Mouse (Mus musculus): ENCODE data around the gene Mmp14. TPM values are rescaled to one million over a fixed set of nuclear protein-coding genes. Genes with fewer than 3 reads are reported as not detected.

The Mmp14 gene
- polyA plus RNA-seq (2015; fragmentation: Nextera tagmentation; extraction: Ambion mirVana): 45.1 and 56.1 TPM in 2 replicates

- Histone ChIP-seq H3K36me3 (ENCODE audit: control insufficient read depth, insufficient read depth, low read length) (0 out of 2 replicates have a peak, but pooled peaks cover 5% of the 10 kb centered on the region), H3K4me2 (ENCODE audit: low read length) (peak within 1 kb of the TSS; percentile 78), H3K9me3 (ENCODE audit: control insufficient read depth, low read length) (no peaks in the 10 kb centered on the region), H3K27me3 (replicated peaks; ENCODE audit: control insufficient read depth, insufficient read depth, low read length) (peaks cover 3% of the 10 kb centered on the region; the same call in 1 of the 2 replicates), H3K27ac (ENCODE audit: low read depth, low read length) (peak within 1 kb of the TSS; percentile 90), H3K4me1 (ENCODE audit: control insufficient read depth, insufficient read depth, low read depth, low read length) (peaks cover 21% of the 10 kb centered on the region), H3K9ac (ENCODE audit: low read depth, low read length) (peak within 1 kb of the TSS; percentile 78), H3K4me3 (ENCODE audit: low read length) (peak within 1 kb of the TSS; percentile 63)
- under 1% methylated on average over 48 of the region's 49 CpGs for WGBS
- peak; percentile 49; the same call in 1 of the 2 replicates for ATAC-seq
These were observed at the start of gene Mmp14 for GRCm38 (mm10) chr14:54431334-54432077. TSS of gene Mmp14 (plus strand) at chr14:54431612.

- ATAC-seq: no peak
- H3K4me1 ChIP-seq (ENCODE audit: control insufficient read depth, insufficient read depth, low read depth, low read length): no peaks in the 10 kb centered on the region
- H3K27ac ChIP-seq (ENCODE audit: low read depth, low read length): no peak overlapping the region
- H3K36me3 ChIP-seq (ENCODE audit: control insufficient read depth, insufficient read depth, low read length): no peaks in the 10 kb centered on the region
- H3K4me3 ChIP-seq (ENCODE audit: low read length): no peak overlapping the region
- no peak overlapping the region for H3K9ac ChIP-seq (ENCODE audit: low read depth, low read length)
- no peaks in the 10 kb centered on the region for H3K9me3 ChIP-seq (ENCODE audit: control insufficient read depth, low read length)
- 72% methylated on average over 10 of the region's 10 CpGs for WGBS
- no peak overlapping the region for H3K4me2 ChIP-seq (ENCODE audit: low read length)
- no peaks in the 10 kb centered on the region for H3K27me3 ChIP-seq (replicated peaks; ENCODE audit: control insufficient read depth, insufficient read depth, low read length)
These were observed 49.6 kb upstream of the Mmp14 start for GRCm38 (mm10) chr14:54381816-54382215.

- Histone ChIP-seq H3K9me3 (ENCODE audit: control insufficient read depth, low read length) (no peaks in the 10 kb centered on the region), H3K4me2 (ENCODE audit: low read length) (no peak overlapping the region), H3K36me3 (ENCODE audit: control insufficient read depth, insufficient read depth, low read length) (no peaks in the 10 kb centered on the region), H3K27me3 (replicated peaks; ENCODE audit: control insufficient read depth, insufficient read depth, low read length) (no peaks in the 10 kb centered on the region), H3K9ac (ENCODE audit: low read depth, low read length) (no peak overlapping the region), H3K27ac (ENCODE audit: low read depth, low read length) (no peak overlapping the region), H3K4me3 (ENCODE audit: low read length) (no peak overlapping the region), H3K4me1 (ENCODE audit: control insufficient read depth, insufficient read depth, low read depth, low read length) (no peaks in the 10 kb centered on the region)
- ATAC-seq: no peak
- 30% methylated on average over 9 of the region's 9 CpGs for WGBS
These were observed 48.8 kb upstream of the Mmp14 start for GRCm38 (mm10) chr14:54382641-54383040.

- no peak for ATAC-seq
- no peak overlapping the region for H3K27ac ChIP-seq (ENCODE audit: low read depth, low read length)
- H3K4me2 ChIP-seq (ENCODE audit: low read length): no peak overlapping the region
- no peak overlapping the region for H3K9ac ChIP-seq (ENCODE audit: low read depth, low read length)
- 54% methylated on average over 4 of the region's 4 CpGs for WGBS
- H3K4me3 ChIP-seq (ENCODE audit: low read length): no peak overlapping the region
- H3K27me3 ChIP-seq (replicated peaks; ENCODE audit: control insufficient read depth, insufficient read depth, low read length): no peaks in the 10 kb centered on the region
- H3K9me3 ChIP-seq (ENCODE audit: control insufficient read depth, low read length): no peaks in the 10 kb centered on the region
- H3K4me1 ChIP-seq (ENCODE audit: control insufficient read depth, insufficient read depth, low read depth, low read length): no peaks in the 10 kb centered on the region
- H3K36me3 ChIP-seq (ENCODE audit: control insufficient read depth, insufficient read depth, low read length): no peaks in the 10 kb centered on the region
These were observed 48.0 kb upstream of the Mmp14 start for GRCm38 (mm10) chr14:54383355-54383771.

GRCm38 (mm10) chr14:54384396-54384795 is 47.0 kb upstream of the Mmp14 start:
- Histone ChIP-seq H3K36me3 (ENCODE audit: control insufficient read depth, insufficient read depth, low read length) (no peaks in the 10 kb centered on the region), H3K4me3 (ENCODE audit: low read length) (no peak overlapping the region), H3K27ac (ENCODE audit: low read depth, low read length) (no peak overlapping the region), H3K4me2 (ENCODE audit: low read length) (no peak overlapping the region), H3K4me1 (ENCODE audit: control insufficient read depth, insufficient read depth, low read depth, low read length) (no peaks in the 10 kb centered on the region), H3K9me3 (ENCODE audit: control insufficient read depth, low read length) (no peaks in the 10 kb centered on the region), H3K9ac (ENCODE audit: low read depth, low read length) (no peak overlapping the region), H3K27me3 (replicated peaks; ENCODE audit: control insufficient read depth, insufficient read depth, low read length) (no peaks in the 10 kb centered on the region)
- ATAC-seq: no peak
- 94% methylated on average over 8 of the region's 8 CpGs for WGBS

- Histone ChIP-seq H3K36me3 (ENCODE audit: control insufficient read depth, insufficient read depth, low read length) (no peaks in the 10 kb centered on the region), H3K4me1 (ENCODE audit: control insufficient read depth, insufficient read depth, low read depth, low read length) (no peaks in the 10 kb centered on the region), H3K4me3 (ENCODE audit: low read length) (no peak overlapping the region), H3K4me2 (ENCODE audit: low read length) (no peak overlapping the region), H3K9me3 (ENCODE audit: control insufficient read depth, low read length) (no peaks in the 10 kb centered on the region), H3K27me3 (replicated peaks; ENCODE audit: control insufficient read depth, insufficient read depth, low read length) (no peaks in the 10 kb centered on the region), H3K27ac (ENCODE audit: low read depth, low read length) (no peak overlapping the region), H3K9ac (ENCODE audit: low read depth, low read length) (no peak overlapping the region)
- WGBS: 83% methylated on average over 7 of the region's 7 CpGs
- ATAC-seq: no peak
These were observed 45.3 kb upstream of the Mmp14 start for GRCm38 (mm10) chr14:54385968-54386618.

- no peaks in the 10 kb centered on the region for H3K9me3 ChIP-seq (ENCODE audit: control insufficient read depth, low read length)
- no peak overlapping the region for H3K4me3 ChIP-seq (ENCODE audit: low read length)
- ATAC-seq: no peak
- no peak overlapping the region for H3K27ac ChIP-seq (ENCODE audit: low read depth, low read length)
- no peaks in the 10 kb centered on the region for H3K4me1 ChIP-seq (ENCODE audit: control insufficient read depth, insufficient read depth, low read depth, low read length)
- no peaks in the 10 kb centered on the region for H3K27me3 ChIP-seq (replicated peaks; ENCODE audit: control insufficient read depth, insufficient read depth, low read length)
- WGBS: 65% methylated on average over 6 of the region's 6 CpGs
- no peaks in the 10 kb centered on the region for H3K36me3 ChIP-seq (ENCODE audit: control insufficient read depth, insufficient read depth, low read length)
- no peak overlapping the region for H3K9ac ChIP-seq (ENCODE audit: low read depth, low read length)
- no peak overlapping the region for H3K4me2 ChIP-seq (ENCODE audit: low read length)
These were observed 43.9 kb upstream of the Mmp14 start for GRCm38 (mm10) chr14:54387546-54387945.

GRCm38 (mm10) chr14:54390843-54391242 is 40.6 kb upstream of the Mmp14 start:
- H3K9ac ChIP-seq (ENCODE audit: low read depth, low read length): no peak overlapping the region
- no peaks in the 10 kb centered on the region for H3K27me3 ChIP-seq (replicated peaks; ENCODE audit: control insufficient read depth, insufficient read depth, low read length)
- no peak overlapping the region for H3K4me3 ChIP-seq (ENCODE audit: low read length)
- no peaks in the 10 kb centered on the region for H3K36me3 ChIP-seq (ENCODE audit: control insufficient read depth, insufficient read depth, low read length)
- WGBS: 71% methylated on average over 6 of the region's 6 CpGs
- no peaks in the 10 kb centered on the region for H3K9me3 ChIP-seq (ENCODE audit: control insufficient read depth, low read length)
- H3K4me1 ChIP-seq (ENCODE audit: control insufficient read depth, insufficient read depth, low read depth, low read length): no peaks in the 10 kb centered on the region
- H3K4me2 ChIP-seq (ENCODE audit: low read length): no peak overlapping the region
- no peak for ATAC-seq
- H3K27ac ChIP-seq (ENCODE audit: low read depth, low read length): no peak overlapping the region

- H3K9ac ChIP-seq (ENCODE audit: low read depth, low read length): no peak overlapping the region
- no peaks in the 10 kb centered on the region for H3K9me3 ChIP-seq (ENCODE audit: control insufficient read depth, low read length)
- H3K27me3 ChIP-seq (replicated peaks; ENCODE audit: control insufficient read depth, insufficient read depth, low read length): no peaks in the 10 kb centered on the region
- WGBS: 81% methylated on average over 3 of the region's 3 CpGs
- no peak overlapping the region for H3K4me3 ChIP-seq (ENCODE audit: low read length)
- no peaks in the 10 kb centered on the region for H3K4me1 ChIP-seq (ENCODE audit: control insufficient read depth, insufficient read depth, low read depth, low read length)
- H3K36me3 ChIP-seq (ENCODE audit: control insufficient read depth, insufficient read depth, low read length): no peaks in the 10 kb centered on the region
- no peak overlapping the region for H3K4me2 ChIP-seq (ENCODE audit: low read length)
- no peak for ATAC-seq
- H3K27ac ChIP-seq (ENCODE audit: low read depth, low read length): no peak overlapping the region
These were observed 37.6 kb upstream of the Mmp14 start for GRCm38 (mm10) chr14:54393794-54394193.
